Mouse (Mus musculus) left cerebral cortex, adult 18-20 months (tissue): ENCODE measurements at regions not wholly inside any gene's neighbourhood (a gene's known extent, or its start where the extent isn't known, plus 50 kb on each side); places are given as distances from the start of the nearest gene placed in this dataset.
"Not testable (repeated sequence)": the region's sequence is repeated elsewhere in the genome, so short reads cannot be mapped to it uniquely, and the experiment has no call there.

Experiments
- DNase-seq, 2 experiments: peaks; one replicate each; pipeline ENCODE4 v3.0.0; 2021 to 2022; ENCODE audit warnings: low spot score in 2 of 2, mixed read lengths in 1 of 2

GRCm38 (mm10) chr16:3334355-3334754 is 256.5 kb upstream of the Olfr161 start:
- not testable (repeated sequence) for DNase-seq

- DNase-seq: not testable (repeated sequence)
These were observed 247.5 kb upstream of the Olfr161 start for GRCm38 (mm10) chr16:3343372-3343771.

GRCm38 (mm10) chr16:3344725-3345380 is 246.0 kb upstream of the Olfr161 start:
- DNase-seq: not testable (repeated sequence)

- not testable (repeated sequence) for DNase-seq
These were observed 241.5 kb upstream of the Olfr161 start for GRCm38 (mm10) chr16:3349382-3349781.

- not testable (repeated sequence) for DNase-seq
These were observed 240.8 kb upstream of the Olfr161 start for GRCm38 (mm10) chr16:3349850-3350547.

- not testable (repeated sequence) for DNase-seq
These were observed 240.0 kb upstream of the Olfr161 start for GRCm38 (mm10) chr16:3350668-3351507.

- peak; percentile 3 to 10 for DNase-seq
These were observed 239.3 kb upstream of the Olfr161 start for GRCm38 (mm10) chr16:3351508-3352046.
